Mouse (Mus musculus) adrenal gland, postnatal 14 days (tissue): ENCODE results near the gene Gm21915. TPM values are rescaled to one million over a fixed set of nuclear protein-coding genes. Genes with fewer than 3 reads are reported as not detected.

Experiments used
- DNase-seq: peaks from one replicate; pipeline ENCODE4 v3.0.0; 2021; ENCODE audit warnings: mixed read lengths
- long read RNA-seq, 2 experiments: library from polyadenylated mRNA; stranded (forward); transcript quantifications; one replicate each; pipeline ENCODE4 v2.0.0; 2021
- total RNA-seq: library from RNA; stranded (reverse); gene quantifications from 2 replicates; pipeline ENCODE4 v1.2.3, GENCODE M21; 2021

Gm21915 gene
- not detected in 2 replicates for total RNA-seq
- long read RNA-seq, experiment 1 = 0 reads
- long read RNA-seq, experiment 2 = 0 reads

- no peak for DNase-seq
These were observed at the start of gene Gm21915 for GRCm38 (mm10) chr9:40670313-40670712. Gene Gm21915 (plus strand): TSS chr9:40670613.

GRCm38 (mm10) chr9:40622265-40622664 is 48.1 kb upstream of the Gm21915 start:
- DNase-seq = no peak

GRCm38 (mm10) chr9:40622793-40623192 is 47.6 kb upstream of the Gm21915 start:
- no peak for DNase-seq

- DNase-seq = no peak
These were observed 45.1 kb upstream of the Gm21915 start for GRCm38 (mm10) chr9:40625341-40625740.

- DNase-seq = no peak
These were observed 43.8 kb upstream of the Gm21915 start for GRCm38 (mm10) chr9:40626566-40626965.

- no peak for DNase-seq
These were observed 43.2 kb upstream of the Gm21915 start for GRCm38 (mm10) chr9:40627146-40627713.

- peak; percentile 84 for DNase-seq
These were observed 42.0 kb upstream of the Gm21915 start for GRCm38 (mm10) chr9:40628130-40629069.

- DNase-seq = no peak
These were observed 41.0 kb upstream of the Gm21915 start for GRCm38 (mm10) chr9:40629441-40629840.

GRCm38 (mm10) chr9:40631101-40631500 is 39.3 kb upstream of the Gm21915 start:
- DNase-seq = no peak

- no peak for DNase-seq
These were observed 38.9 kb upstream of the Gm21915 start for GRCm38 (mm10) chr9:40631505-40631904.

GRCm38 (mm10) chr9:40636054-40636453 is 34.4 kb upstream of the Gm21915 start:
- peak; percentile 79 for DNase-seq

GRCm38 (mm10) chr9:40637705-40638393 is 32.6 kb upstream of the Gm21915 start:
- DNase-seq = no peak

- peak; percentile 37 for DNase-seq
These were observed 31.9 kb upstream of the Gm21915 start for GRCm38 (mm10) chr9:40638394-40639049.

- DNase-seq = no peak
These were observed 30.8 kb upstream of the Gm21915 start for GRCm38 (mm10) chr9:40639536-40640187.

- no peak for DNase-seq
These were observed 29.1 kb upstream of the Gm21915 start for GRCm38 (mm10) chr9:40641318-40641717.

- no peak for DNase-seq
These were observed 27.8 kb upstream of the Gm21915 start for GRCm38 (mm10) chr9:40642470-40643220.

- no peak for DNase-seq
These were observed 21.0 kb upstream of the Gm21915 start for GRCm38 (mm10) chr9:40649444-40649843.

- DNase-seq = no peak
These were observed 20.4 kb upstream of the Gm21915 start for GRCm38 (mm10) chr9:40649983-40650382.

- no peak for DNase-seq
These were observed 19.1 kb upstream of the Gm21915 start for GRCm38 (mm10) chr9:40651239-40651859.

- no peak for DNase-seq
These were observed 17.7 kb upstream of the Gm21915 start for GRCm38 (mm10) chr9:40652757-40653156.
